ENCODE assay signal across 18 mouse cellular contexts in the genomic region with DNA sequence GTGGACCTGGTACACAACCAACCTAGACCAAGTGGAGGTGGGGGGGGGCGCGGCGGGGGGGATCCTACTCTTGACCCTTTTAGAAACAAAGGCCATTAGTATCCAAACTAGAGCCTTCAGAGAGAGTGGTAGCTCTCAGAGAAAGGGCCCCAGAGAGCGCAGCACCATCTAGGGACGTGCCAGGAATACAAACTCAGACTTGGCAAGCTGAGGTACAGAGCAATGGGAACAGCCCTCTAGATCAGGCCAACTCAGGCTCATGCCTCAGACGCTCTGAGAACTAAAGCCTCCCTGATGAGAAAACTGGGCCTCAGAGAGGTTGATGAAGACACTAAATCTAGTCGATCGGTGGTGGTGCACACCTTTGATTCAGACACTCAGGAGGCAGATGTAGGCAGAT. TPM values are rescaled to one million over a fixed set of nuclear protein-coding genes. Genes with fewer than 3 reads are reported as not detected.
DNase-seq lines count a peak whose midpoint lies in the region; ATAC-seq and TF ChIP-seq lines count a peak whose summit lies in the region.
"Had no signal": no experiment of that assay in that cellular context is flagged by ENCODE, and none has a peak within 500 bp of the region (broad histone marks: within the 10 kb centered on the region; RNA-seq: fewer than 3 reads in every experiment).

No protein-coding gene starts in this region.

- no peak overlapping the region for H3K9ac ChIP-seq in hindbrain, embryonic 13.5 days
- no peak overlapping the region for H3K9ac ChIP-seq in midbrain, embryonic 14.5 days (replicated peaks; ENCODE audit: low read length)
- H3K9ac ChIP-seq in liver, postnatal 0 days (replicated peaks), result no peak overlapping the region
- H3K9ac ChIP-seq: liver, embryonic 14.5 days had no signal

- ATAC-seq in hindbrain, embryonic 13.5 days (ENCODE audit: low FRiP score), result no peak
- ATAC-seq in midbrain, embryonic 14.5 days (ENCODE audit: low FRiP score, low TSS enrichment), result no peak
- no peak for ATAC-seq in liver, postnatal 0 days

- H3K4me3 ChIP-seq in layer of hippocampus, adult 2 months, result no peak overlapping the region
- no peak overlapping the region for H3K4me3 ChIP-seq in hindbrain, embryonic 13.5 days
- H3K4me3 ChIP-seq in midbrain, embryonic 14.5 days (replicated peaks; ENCODE audit: low read depth, low read length), result no peak overlapping the region
- H3K4me3 ChIP-seq in liver, postnatal 0 days (ENCODE audit: low read depth, low read length), result no peak overlapping the region
- H3K4me3 ChIP-seq: erythroblast, embryonic 14.5 days; myocyte had no signal

- no peaks in the 10 kb centered on the region for H3K27me3 ChIP-seq in hindbrain, embryonic 13.5 days
- H3K27me3 ChIP-seq in midbrain, embryonic 14.5 days (ENCODE audit: control insufficient read depth, insufficient read depth, low read length), result no peaks in the 10 kb centered on the region
- no peaks in the 10 kb centered on the region for H3K27me3 ChIP-seq in liver, postnatal 0 days (ENCODE audit: insufficient read depth, low read length)
- H3K27me3 ChIP-seq: kidney, embryonic 15.5 days; limb, embryonic 13.5 days had no signal

- no peak for TF ChIP-seq CTCF in layer of hippocampus, adult 2 months (conservative IDR thresholded peaks at IDR 0.05)
- TF ChIP-seq CTCF in liver, postnatal 0 days (IDR thresholded peaks at IDR 0.05; ENCODE audit: low read depth), result no peak

- no peak overlapping the region for H3K4me2 ChIP-seq in hindbrain, embryonic 13.5 days
- H3K4me2 ChIP-seq in midbrain, embryonic 14.5 days (ENCODE audit: low read length), result no peak overlapping the region
- no peak overlapping the region for H3K4me2 ChIP-seq in liver, postnatal 0 days (ENCODE audit: low read depth, low read length)

- no peak for TF ChIP-seq EP300 in liver, postnatal 0 days (IDR thresholded peaks at IDR 0.05; ENCODE audit: low read depth)

- WGBS in hindbrain, embryonic 13.5 days, result 88% methylated on average over 8 of the region's 8 CpGs
- WGBS in midbrain, embryonic 14.5 days, result 87% methylated on average over 8 of the region's 8 CpGs
- WGBS in liver, postnatal 0 days (ENCODE audit: insufficient replicate concordance), result 83% methylated on average over 8 of the region's 8 CpGs

- no peaks in the 10 kb centered on the region for H3K36me3 ChIP-seq in hindbrain, embryonic 13.5 days
- H3K36me3 ChIP-seq in midbrain, embryonic 14.5 days (ENCODE audit: control insufficient read depth, insufficient read depth, low read length), result no peaks in the 10 kb centered on the region
- H3K36me3 ChIP-seq in liver, postnatal 0 days (replicated peaks; ENCODE audit: insufficient read depth, low read length), result no peaks in the 10 kb centered on the region
- H3K36me3 ChIP-seq: kidney, embryonic 15.5 days; limb, embryonic 13.5 days had no signal

- DNase-seq in cerebellum, adult 9-11 months, result peak; percentile 42
- DNase-seq in cerebellum, postnatal 36 days, result no peak
- DNase-seq in layer of hippocampus, adult 2 months (ENCODE audit: low spot score in 2 of 2), result no peak
- DNase-seq in layer of hippocampus, adult 9-10 months (ENCODE audit: low spot score), result no peak
- no peak for DNase-seq in midbrain, embryonic 14.5 days
- DNase-seq in natural killer cell, adult 2 months (ENCODE audit: low spot score in 2 of 2), result no peak
- no peak for DNase-seq in liver, postnatal 0 days
- DNase-seq: adrenal gland, postnatal 10 days; gastrocnemius, postnatal 36 days; heart, postnatal 14 days; lung, postnatal 10 days; right cerebral cortex, adult 18-20 months had no signal

- no peaks in the 10 kb centered on the region for H3K9me3 ChIP-seq in hindbrain, embryonic 13.5 days
- no peaks in the 10 kb centered on the region for H3K9me3 ChIP-seq in midbrain, embryonic 14.5 days (ENCODE audit: control insufficient read depth, low read length)
- H3K9me3 ChIP-seq in liver, postnatal 0 days (ENCODE audit: low read length), result no peaks in the 10 kb centered on the region
- H3K9me3 ChIP-seq: kidney, embryonic 15.5 days; limb, embryonic 13.5 days had no signal

- peak overlapping the region; percentile 97; the same call in 1 of the 2 replicates for H3K27ac ChIP-seq in layer of hippocampus, adult 2 months
- peak overlapping the region; percentile 100 for H3K27ac ChIP-seq in hindbrain, embryonic 13.5 days
- H3K27ac ChIP-seq in midbrain, embryonic 14.5 days (replicated peaks; ENCODE audit: low read depth, low read length), result peak overlapping the region; percentile 99; the same call in 1 of the 2 replicates
- no peak overlapping the region for H3K27ac ChIP-seq in liver, postnatal 0 days (ENCODE audit: low read depth)
- H3K27ac ChIP-seq: kidney, embryonic 15.5 days; liver, embryonic 14.5 days had no signal

- peaks cover 35% of the 10 kb centered on the region for H3K4me1 ChIP-seq in hindbrain, embryonic 13.5 days (replicated peaks)
- peaks cover 30% of the 10 kb centered on the region for H3K4me1 ChIP-seq in midbrain, embryonic 14.5 days (ENCODE audit: control insufficient read depth, insufficient read depth, low read length)
- H3K4me1 ChIP-seq in liver, postnatal 0 days (ENCODE audit: insufficient read depth), result peaks cover 35% of the 10 kb centered on the region

RNA-seq across cellular contexts. Expression of gene Gpsm3, which starts 4.5 kb away (rescaled TPM):
- 1 to 10 TPM; 2.4 to 2.5 TPM for total RNA-seq in layer of hippocampus, adult 2 months (2021)
- 3.2 and 4.9 TPM in 2 replicates for polyA plus RNA-seq in hindbrain, embryonic 13.5 days (2015; fragmentation: Nextera tagmentation; extraction: Ambion mirVana)
- polyA plus RNA-seq in midbrain, embryonic 14.5 days (2014; fragmentation: Nextera tagmentation; extraction: Ambion mirVana), result 2.3 and 4.3 TPM in 2 replicates
- 19.6 and 24.7 TPM in 2 replicates for polyA plus RNA-seq in liver, postnatal 0 days (2015; fragmentation: Nextera tagmentation; extraction: Ambion mirVana)

RNA-seq across cellular contexts. Expression of gene Pbx2, which starts 5.9 kb away (rescaled TPM):
- 10 to 100 TPM; 66.9 to 69.5 TPM for total RNA-seq in layer of hippocampus, adult 2 months (2021)
- 8.9 and 10.6 TPM in 2 replicates for polyA plus RNA-seq in hindbrain, embryonic 13.5 days (2015; fragmentation: Nextera tagmentation; extraction: Ambion mirVana)
- polyA plus RNA-seq in midbrain, embryonic 14.5 days (2014; fragmentation: Nextera tagmentation; extraction: Ambion mirVana), result 12.8 and 13.5 TPM in 2 replicates
- polyA plus RNA-seq in liver, postnatal 0 days (2015; fragmentation: Nextera tagmentation; extraction: Ambion mirVana), result 3.6 and 4.9 TPM in 2 replicates

RNA-seq across cellular contexts. Expression of gene Ager, which starts 12.5 kb away (rescaled TPM):
- under 1 TPM; 0.79 to 0.83 TPM for total RNA-seq in layer of hippocampus, adult 2 months (2021)
- polyA plus RNA-seq in hindbrain, embryonic 13.5 days (2015; fragmentation: Nextera tagmentation; extraction: Ambion mirVana), result 1.9 and 2.1 TPM in 2 replicates
- polyA plus RNA-seq in midbrain, embryonic 14.5 days (2014; fragmentation: Nextera tagmentation; extraction: Ambion mirVana), result 1.2 and 1.4 TPM in 2 replicates
- 1.4 and 1.9 TPM in 2 replicates for polyA plus RNA-seq in liver, postnatal 0 days (2015; fragmentation: Nextera tagmentation; extraction: Ambion mirVana)

RNA-seq across cellular contexts. Expression of gene Rnf5, which starts 18.4 kb away (rescaled TPM):
- 10 to 100 TPM; 72.1 to 80.3 TPM for total RNA-seq in layer of hippocampus, adult 2 months (2021)
- polyA plus RNA-seq in hindbrain, embryonic 13.5 days (2015; fragmentation: Nextera tagmentation; extraction: Ambion mirVana), result 299 and 301 TPM in 2 replicates
- polyA plus RNA-seq in midbrain, embryonic 14.5 days (2014; fragmentation: Nextera tagmentation; extraction: Ambion mirVana), result 223 and 269 TPM in 2 replicates
- 78.4 and 80.0 TPM in 2 replicates for polyA plus RNA-seq in liver, postnatal 0 days (2015; fragmentation: Nextera tagmentation; extraction: Ambion mirVana)

RNA-seq across cellular contexts. Expression of gene Agpat1, which starts 18.9 kb away (rescaled TPM):
- total RNA-seq in layer of hippocampus, adult 2 months (2021), result 100 to 1,000 TPM; 153 to 160 TPM
- 97.8 and 99.1 TPM in 2 replicates for polyA plus RNA-seq in hindbrain, embryonic 13.5 days (2015; fragmentation: Nextera tagmentation; extraction: Ambion mirVana)
- 122 and 123 TPM in 2 replicates for polyA plus RNA-seq in midbrain, embryonic 14.5 days (2014; fragmentation: Nextera tagmentation; extraction: Ambion mirVana)
- 9.9 and 11.1 TPM in 2 replicates for polyA plus RNA-seq in liver, postnatal 0 days (2015; fragmentation: Nextera tagmentation; extraction: Ambion mirVana)
